19 mouse cellular contexts compared by ENCODE assay signal in the genomic region with DNA sequence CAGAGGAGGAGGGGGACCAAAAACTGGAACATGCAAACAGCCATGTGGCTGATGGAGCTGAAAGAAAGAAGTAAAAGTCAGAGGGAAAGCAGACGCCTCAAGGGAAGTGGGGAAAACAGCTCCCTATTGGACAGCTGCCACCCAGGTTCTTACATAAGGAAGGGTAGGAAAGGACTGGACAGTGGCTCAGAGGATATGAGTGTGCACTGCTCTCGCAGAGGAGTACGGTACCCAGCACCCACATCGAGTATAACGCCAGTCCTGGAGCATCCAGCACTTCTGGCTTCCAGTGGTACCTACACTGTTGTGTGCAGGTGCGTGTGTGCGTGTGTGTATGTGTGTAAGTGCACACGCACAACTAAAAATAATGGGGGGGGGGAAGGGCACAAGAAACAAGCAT. TPM values are rescaled to one million over a fixed set of nuclear protein-coding genes. Genes with fewer than 3 reads are reported as not detected.
DNase-seq lines count a peak whose midpoint lies in the region; ATAC-seq and TF ChIP-seq lines count a peak whose summit lies in the region.
"Had no signal": no experiment of that assay in that cellular context is flagged by ENCODE, and none has a peak within 500 bp of the region (broad histone marks: within the 10 kb centered on the region; RNA-seq: fewer than 3 reads in every experiment).

No protein-coding gene starts in this region.

- peak overlapping the region; percentile 22; the same call in 1 of the 2 replicates for H3K9ac ChIP-seq in forebrain, embryonic 13.5 days
- H3K9ac ChIP-seq in forebrain, embryonic 14.5 days (ENCODE audit: low read length), result no peak overlapping the region
- no peak overlapping the region for H3K9ac ChIP-seq in lung, embryonic 14.5 days
- H3K9ac ChIP-seq in MEL (ENCODE audit: control insufficient read depth, low read depth, low read length, poor library complexity, severe bottlenecking), result no peak overlapping the region
- H3K9ac ChIP-seq: lung, embryonic 15.5 days; neural tube, embryonic 12.5 days had no signal

- H3K27ac ChIP-seq in forebrain, embryonic 13.5 days, result no peak overlapping the region
- H3K27ac ChIP-seq in forebrain, embryonic 14.5 days (ENCODE audit: low read depth, low read length), result no peak overlapping the region
- H3K27ac ChIP-seq in lung, embryonic 14.5 days (ENCODE audit: low read depth), result no peak overlapping the region
- no peak overlapping the region for H3K27ac ChIP-seq in MEL (ENCODE audit: control insufficient read depth, low read depth, low read length)
- H3K27ac ChIP-seq: heart, adult 2 months; lung, embryonic 15.5 days; neural tube, embryonic 12.5 days had no signal

- H3K9me3 ChIP-seq in forebrain, embryonic 13.5 days (replicated peaks), result no peaks in the 10 kb centered on the region
- H3K9me3 ChIP-seq in forebrain, embryonic 14.5 days (replicated peaks; ENCODE audit: control insufficient read depth, low read length), result no peaks in the 10 kb centered on the region
- H3K9me3 ChIP-seq in lung, embryonic 14.5 days (ENCODE audit: low read depth, low read length), result no peaks in the 10 kb centered on the region
- no peaks in the 10 kb centered on the region for H3K9me3 ChIP-seq in MEL (replicated peaks; ENCODE audit: insufficient read depth, low read length)
- H3K9me3 ChIP-seq: lung, embryonic 15.5 days; neural tube, embryonic 12.5 days had no signal

- no peak for TF ChIP-seq RAD21 in MEL (IDR thresholded peaks at IDR 0.05; ENCODE audit: low read depth, low read length)

- no peak for ATAC-seq in forebrain, embryonic 13.5 days
- no peak for ATAC-seq in forebrain, embryonic 14.5 days
- ATAC-seq in lung, embryonic 14.5 days (ENCODE audit: insufficient read depth), result peak; percentile 50; the same call in 1 of the 2 replicates
- peak; percentile 17; the same call in 1 of the 2 replicates for ATAC-seq in megakaryocyte progenitor cell, adult 5-6 weeks (replicated peaks; ENCODE audit: poor library complexity)

- TF ChIP-seq EP300 in MEL (IDR thresholded peaks at IDR 0.05; ENCODE audit: low read depth in 1 of 2, low read length in 2 of 2), result no peak

- H3K4me3 ChIP-seq in forebrain, embryonic 13.5 days, result no peak overlapping the region
- no peak overlapping the region for H3K4me3 ChIP-seq in forebrain, embryonic 14.5 days (ENCODE audit: low read depth, low read length)
- no peak overlapping the region for H3K4me3 ChIP-seq in lung, embryonic 14.5 days (ENCODE audit: low read depth, low read length)
- H3K4me3 ChIP-seq in MEL (ENCODE audit: control insufficient read depth in 1 of 2, insufficient read depth in 1 of 2, low read depth in 2 of 2, low read length in 2 of 2), result no peak overlapping the region
- H3K4me3 ChIP-seq: erythroblast, embryonic 14.5 days; heart, adult 2 months; lung, embryonic 15.5 days; neural tube, embryonic 12.5 days had no signal

- H3K36me3 ChIP-seq in forebrain, embryonic 13.5 days (ENCODE audit: poor library complexity, severe bottlenecking), result no peaks in the 10 kb centered on the region
- H3K36me3 ChIP-seq in forebrain, embryonic 14.5 days (ENCODE audit: control insufficient read depth, insufficient read depth, low read length), result no peaks in the 10 kb centered on the region
- no peaks in the 10 kb centered on the region for H3K36me3 ChIP-seq in lung, embryonic 14.5 days (ENCODE audit: insufficient read depth)
- H3K36me3 ChIP-seq in MEL (ENCODE audit: control insufficient read depth in 1 of 2, insufficient read depth in 2 of 2, low read length in 2 of 2), result no peaks in the 10 kb centered on the region; a peak in 1 of 4 replicates
- H3K36me3 ChIP-seq: lung, embryonic 15.5 days; neural tube, embryonic 12.5 days had no signal

- no peak overlapping the region for H3K4me2 ChIP-seq in forebrain, embryonic 13.5 days
- H3K4me2 ChIP-seq in forebrain, embryonic 14.5 days (ENCODE audit: low read length), result no peak overlapping the region
- H3K4me2 ChIP-seq in lung, embryonic 14.5 days, result no peak overlapping the region
- H3K4me2 ChIP-seq: liver, embryonic 11.5 days; lung, embryonic 15.5 days had no signal

- no peaks in the 10 kb centered on the region for H3K27me3 ChIP-seq in forebrain, embryonic 13.5 days
- H3K27me3 ChIP-seq in forebrain, embryonic 14.5 days (replicated peaks; ENCODE audit: control insufficient read depth, insufficient read depth, low read length), result no peaks in the 10 kb centered on the region
- no peaks in the 10 kb centered on the region for H3K27me3 ChIP-seq in lung, embryonic 14.5 days (ENCODE audit: insufficient read depth, low read length)
- no peaks in the 10 kb centered on the region for H3K27me3 ChIP-seq in MEL (ENCODE audit: control insufficient read depth in 1 of 2, insufficient read depth in 2 of 2, low read length in 2 of 2)
- H3K27me3 ChIP-seq: neural tube, embryonic 12.5 days had no signal

- no peak for TF ChIP-seq POLR2A in MEL (IDR thresholded peaks at IDR 0.05; ENCODE audit: control insufficient read depth in 1 of 2, insufficient read depth in 1 of 2, low read depth in 1 of 2, low read length in 2 of 2, poor library complexity in 1 of 2)

- no peak for DNase-seq in forebrain, embryonic 14.5 days (ENCODE audit: low spot score)
- no peak for DNase-seq in lung, embryonic 14.5 days
- DNase-seq in lung, adult 18-20 months, result no peak
- DNase-seq in MEL (ENCODE audit: low read depth, low spot score), result peak; percentile 13
- DNase-seq in spleen, adult 12 weeks (ENCODE audit: low spot score), result no peak

- H3K4me1 ChIP-seq in forebrain, embryonic 13.5 days, result peaks cover 35% of the 10 kb centered on the region
- peaks cover 12% of the 10 kb centered on the region for H3K4me1 ChIP-seq in forebrain, embryonic 14.5 days (ENCODE audit: control insufficient read depth, insufficient read depth, low read length)
- H3K4me1 ChIP-seq in lung, embryonic 14.5 days (ENCODE audit: insufficient read depth), result no peaks in the 10 kb centered on the region
- H3K4me1 ChIP-seq in MEL (ENCODE audit: control insufficient read depth in 1 of 2, insufficient read depth in 2 of 2, low read length in 2 of 2), result 0 out of 4 replicates have a peak, but pooled peaks cover 0 to 7% of the 10 kb centered on the region in 2 experiments
- H3K4me1 ChIP-seq: lung, embryonic 15.5 days had no signal

- no peaks in the 10 kb centered on the region for H3K79me2 ChIP-seq in MEL (ENCODE audit: control insufficient read depth, insufficient read depth, low read length, poor library complexity)

- 78% methylated on average over 8 of the region's 8 CpGs for whole genome bisulfite sequencing in forebrain, embryonic 13.5 days
- WGBS in forebrain, embryonic 14.5 days, result 74% methylated on average over 8 of the region's 8 CpGs
- WGBS in lung, embryonic 14.5 days, result 67% methylated on average over 8 of the region's 8 CpGs

- TF ChIP-seq CTCF in lung, embryonic 14.5 days (IDR thresholded peaks at IDR 0.05; ENCODE audit: low read depth), result no peak
- no peak for TF ChIP-seq CTCF in MEL (IDR thresholded peaks at IDR 0.05 in 2 of 3, conservative IDR thresholded peaks at IDR 0.05 in 1 of 3; ENCODE audit: control insufficient read depth in 1 of 3, insufficient read depth in 1 of 3, low read depth in 2 of 3, low read length in 3 of 3, poor library complexity in 1 of 3, severe bottlenecking in 1 of 3)

TF ChIP-seq in MEL, 35 proteins besides CTCF, POLR2A, EP300 and RAD21 (continues in another document):
- TF ChIP-seq CHD1 (IDR thresholded peaks at IDR 0.05; ENCODE audit: low read depth, low read length) (no peak), MXI1 (IDR thresholded peaks at IDR 0.05; ENCODE audit: low read depth, low read length) (no peak), ETS1 (IDR thresholded peaks at IDR 0.05; ENCODE audit: low read depth, low read length) (no peak)

RNA-seq across cellular contexts. Expression of gene Nhlh1, which starts 11.0 kb away (rescaled TPM):
- 7.3 and 7.8 TPM in 2 replicates for polyA plus RNA-seq in forebrain, embryonic 13.5 days (2015; fragmentation: Nextera tagmentation; extraction: Ambion mirVana)
- polyA plus RNA-seq in forebrain, embryonic 14.5 days (2014; fragmentation: Nextera tagmentation; extraction: Ambion mirVana), result 4.5 and 7.4 TPM in 2 replicates
- not detected in 2 replicates for polyA plus RNA-seq in lung, embryonic 14.5 days (2014; fragmentation: Nextera tagmentation; extraction: Ambion mirVana)
- not detected in 2 replicates for total RNA-seq in MEL (2012; rRNA removed)
- not detected for polyA plus RNA-seq in MEL (2012; ENCODE audit: insufficient read depth in 1 of 2, insufficient read length in 2 of 2, low read depth in 1 of 2, low replicate concordance in 2 of 2, missing spikeins in 1 of 2)
- not detected in 2 replicates for total RNA-seq in megakaryocyte progenitor cell, adult 5-6 weeks (2015)
- total RNA-seq in megakaryocyte progenitor cell, adult 5-6 weeks (2017), result not detected in 2 replicates
- total RNA-seq: adrenal gland, adult 18-20 months; common myeloid progenitor, adult 5-6 weeks; gastrocnemius, postnatal 14 days; heart, adult 2 months; heart, postnatal 36 days had no signal
- polyA plus RNA-seq: erythroblast, embryonic 14.5 days; heart, adult 2 months; heart, embryonic 14.5 days; kidney, adult 2 months; lung, embryonic 15.5 days; stomach, embryonic 14.5 days had no signal

RNA-seq across cellular contexts. Expression of gene Vangl2, which starts 18.2 kb away (rescaled TPM):
- polyA plus RNA-seq in forebrain, embryonic 13.5 days (2015; fragmentation: Nextera tagmentation; extraction: Ambion mirVana), result 55.0 and 55.4 TPM in 2 replicates
- 45.1 and 55.8 TPM in 2 replicates for polyA plus RNA-seq in forebrain, embryonic 14.5 days (2014; fragmentation: Nextera tagmentation; extraction: Ambion mirVana)
- 17.1 TPM in 2 replicates for polyA plus RNA-seq in lung, embryonic 14.5 days (2014; fragmentation: Nextera tagmentation; extraction: Ambion mirVana)
- 0.39 and 0.88 TPM in 2 replicates for total RNA-seq in MEL (2012; rRNA removed)
- 1 to 10 TPM in 1 of 2 experiments, not detected in 1; 3.0 TPM for polyA plus RNA-seq in MEL (2012; ENCODE audit: insufficient read depth in 1 of 2, insufficient read length in 2 of 2, low read depth in 1 of 2, low replicate concordance in 2 of 2, missing spikeins in 1 of 2)
- total RNA-seq in megakaryocyte progenitor cell, adult 5-6 weeks (2015), result 1.9 and 3.3 TPM in 2 replicates
- 1.1 and 1.7 TPM in 2 replicates for total RNA-seq in megakaryocyte progenitor cell, adult 5-6 weeks (2017)

RNA-seq across cellular contexts. Expression of gene Copa, which starts 35.9 kb away (rescaled TPM):
- 174 and 194 TPM in 2 replicates for polyA plus RNA-seq in forebrain, embryonic 13.5 days (2015; fragmentation: Nextera tagmentation; extraction: Ambion mirVana)
- polyA plus RNA-seq in forebrain, embryonic 14.5 days (2014; fragmentation: Nextera tagmentation; extraction: Ambion mirVana), result 123 and 148 TPM in 2 replicates
- polyA plus RNA-seq in lung, embryonic 14.5 days (2014; fragmentation: Nextera tagmentation; extraction: Ambion mirVana), result 218 and 226 TPM in 2 replicates
- total RNA-seq in MEL (2012; rRNA removed), result 90.8 and 92.3 TPM in 2 replicates
- polyA plus RNA-seq in MEL (2012; ENCODE audit: insufficient read depth in 1 of 2, insufficient read length in 2 of 2, low read depth in 1 of 2, low replicate concordance in 2 of 2, missing spikeins in 1 of 2), result 100 to 1,000 TPM in 1 of 2 experiments, 10 to 100 TPM in 1; 81.2 to 118 TPM
- total RNA-seq in megakaryocyte progenitor cell, adult 5-6 weeks (2015), result 146 and 159 TPM in 2 replicates
- total RNA-seq in megakaryocyte progenitor cell, adult 5-6 weeks (2017), result 140 and 152 TPM in 2 replicates

RNA-seq across cellular contexts. Expression of gene Ncstn, which starts 36.2 kb away (rescaled TPM):
- polyA plus RNA-seq in forebrain, embryonic 13.5 days (2015; fragmentation: Nextera tagmentation; extraction: Ambion mirVana), result 95.5 and 106 TPM in 2 replicates
- 81.3 and 93.7 TPM in 2 replicates for polyA plus RNA-seq in forebrain, embryonic 14.5 days (2014; fragmentation: Nextera tagmentation; extraction: Ambion mirVana)
- polyA plus RNA-seq in lung, embryonic 14.5 days (2014; fragmentation: Nextera tagmentation; extraction: Ambion mirVana), result 131 and 133 TPM in 2 replicates
- total RNA-seq in MEL (2012; rRNA removed), result 9.6 and 9.9 TPM in 2 replicates
- polyA plus RNA-seq in MEL (2012; ENCODE audit: insufficient read depth in 1 of 2, insufficient read length in 2 of 2, low read depth in 1 of 2, low replicate concordance in 2 of 2, missing spikeins in 1 of 2), result 10 to 100 TPM in 1 of 2 experiments, not detected in 1; 38.5 TPM
- 68.0 and 69.0 TPM in 2 replicates for total RNA-seq in megakaryocyte progenitor cell, adult 5-6 weeks (2015)
- 26.3 and 35.5 TPM in 2 replicates for total RNA-seq in megakaryocyte progenitor cell, adult 5-6 weeks (2017)

Comparison
In these comparisons a context has a peak if more than half of its experiments do, and no peak if none do; other contexts are left out.
1. ATAC-seq: peak in lung, embryonic 14.5 days (single experiment) and megakaryocyte progenitor cell, adult 5-6 weeks (single experiment); none in forebrain, embryonic 13.5 days (single experiment) and forebrain, embryonic 14.5 days (single experiment).